Mouse (Mus musculus): ENCODE results near the gene Pygm. TPM values are rescaled to one million over a fixed set of nuclear protein-coding genes. Genes with fewer than 3 reads are reported as not detected.

The Pygm gene
- total RNA-seq, 2 experiments from 2014 or later = 0.41 to 6.9 TPM

GRCm38 (mm10) chr19:6424137-6424881 lies 40.1 kb downstream of the Pygm start:
- ATAC-seq (replicated peaks; ENCODE audit: poor library complexity, severe bottlenecking) = no peak

- ATAC-seq (replicated peaks; ENCODE audit: poor library complexity, severe bottlenecking) = no peak
Observed at GRCm38 (mm10) chr19:6425595-6425994, 41.4 kb downstream of the Pygm start.

- peak; percentile 74 for ATAC-seq (replicated peaks; ENCODE audit: poor library complexity, severe bottlenecking)
Observed at GRCm38 (mm10) chr19:6426703-6427500, 42.7 kb downstream of the Pygm start.

GRCm38 (mm10) chr19:6427653-6428434 lies 43.6 kb downstream of the Pygm start:
- ATAC-seq (replicated peaks; ENCODE audit: poor library complexity, severe bottlenecking) = no peak

- peak; percentile 66 for ATAC-seq (replicated peaks; ENCODE audit: poor library complexity, severe bottlenecking)
Observed at GRCm38 (mm10) chr19:6428501-6429200, 44.5 kb downstream of the Pygm start.

GRCm38 (mm10) chr19:6443016-6443415 lies 58.8 kb downstream of the Pygm start:
- ATAC-seq (replicated peaks; ENCODE audit: poor library complexity, severe bottlenecking) = no peak

GRCm38 (mm10) chr19:6445761-6446423 lies 61.7 kb downstream of the Pygm start:
- no peak for ATAC-seq (replicated peaks; ENCODE audit: poor library complexity, severe bottlenecking)

- no peak for ATAC-seq (replicated peaks; ENCODE audit: poor library complexity, severe bottlenecking)
Observed at GRCm38 (mm10) chr19:6446736-6447437, 62.7 kb downstream of the Pygm start.

Other genes starting within 250 kb of the Pygm start
- gene Batf2, start 243.4 kb upstream of the Pygm start, total RNA-seq (2014; fragmentation: Nextera tagmentation) = 5.1 TPM in 1 of 2 replicates, not detected in the other
- 0.77 and 2.3 TPM in 2 replicates for gene Batf2, start 243.4 kb upstream of the Pygm start, total RNA-seq (2017)
- gene Arl2, start 242.9 kb upstream of the Pygm start, total RNA-seq (2014; fragmentation: Nextera tagmentation) = 22.6 and 37.1 TPM in 2 replicates
- 27.1 and 30.7 TPM in 2 replicates for gene Arl2, start 242.9 kb upstream of the Pygm start, total RNA-seq (2017)
- not detected in 2 replicates for gene Majin, start 200.0 kb upstream of the Pygm start, total RNA-seq (2014; fragmentation: Nextera tagmentation)
- not detected in 2 replicates for gene Majin, start 200.0 kb upstream of the Pygm start, total RNA-seq (2017)
- gene Gpha2, start 158.0 kb upstream of the Pygm start, total RNA-seq (2014; fragmentation: Nextera tagmentation) = not detected in 2 replicates
- not detected in 2 replicates for gene Gpha2, start 158.0 kb upstream of the Pygm start, total RNA-seq (2017)
- 3.0 and 3.1 TPM in 2 replicates for gene Ppp2r5b, start 148.5 kb upstream of the Pygm start, total RNA-seq (2014; fragmentation: Nextera tagmentation)
- 1.9 and 3.7 TPM in 2 replicates for gene Ppp2r5b, start 148.5 kb upstream of the Pygm start, total RNA-seq (2017)
- 18.3 and 30.9 TPM in 2 replicates for gene Atg2a, start 142.7 kb upstream of the Pygm start, total RNA-seq (2014; fragmentation: Nextera tagmentation)
- 5.5 and 8.3 TPM in 2 replicates for gene Atg2a, start 142.7 kb upstream of the Pygm start, total RNA-seq (2017)
- 20.4 and 20.6 TPM in 2 replicates for gene Ehd1, start 107.7 kb upstream of the Pygm start, total RNA-seq (2014; fragmentation: Nextera tagmentation)
- gene Ehd1, start 107.7 kb upstream of the Pygm start, total RNA-seq (2017) = 16.2 and 21.6 TPM in 2 replicates
- gene Cdc42bpg, start 77.9 kb upstream of the Pygm start, total RNA-seq (2014; fragmentation: Nextera tagmentation) = 2.6 and 4.1 TPM in 2 replicates
- 3.6 and 4.4 TPM in 2 replicates for gene Cdc42bpg, start 77.9 kb upstream of the Pygm start, total RNA-seq (2017)
- gene Men1, start 49.4 kb upstream of the Pygm start, total RNA-seq (2014; fragmentation: Nextera tagmentation) = 37.7 and 54.2 TPM in 2 replicates
- gene Men1, start 49.4 kb upstream of the Pygm start, total RNA-seq (2017) = 30.5 and 33.4 TPM in 2 replicates
- 50.7 and 54.7 TPM in 2 replicates for gene Map4k2, start 43.3 kb upstream of the Pygm start, total RNA-seq (2014; fragmentation: Nextera tagmentation)
- gene Map4k2, start 43.3 kb upstream of the Pygm start, total RNA-seq (2017) = 26.1 and 30.6 TPM in 2 replicates
- gene Sf1, start 20.7 kb upstream of the Pygm start, total RNA-seq (2014; fragmentation: Nextera tagmentation) = 286 and 301 TPM in 2 replicates
- 187 and 209 TPM in 2 replicates for gene Sf1, start 20.7 kb upstream of the Pygm start, total RNA-seq (2017)
- gene Rasgrp2, start 14.9 kb downstream of the Pygm start, total RNA-seq (2014; fragmentation: Nextera tagmentation) = 279 and 345 TPM in 2 replicates
- gene Rasgrp2, start 14.9 kb downstream of the Pygm start, total RNA-seq (2017) = 308 and 310 TPM in 2 replicates
- not detected in 2 replicates for gene Nrxn2, start 34.3 kb downstream of the Pygm start, total RNA-seq (2014; fragmentation: Nextera tagmentation)
- gene Nrxn2, start 34.3 kb downstream of the Pygm start, total RNA-seq (2017) = not detected in 2 replicates
- gene Slc22a12, start 158.6 kb downstream of the Pygm start, total RNA-seq (2014; fragmentation: Nextera tagmentation) = not detected in 2 replicates
- not detected in 2 replicates for gene Slc22a12, start 158.6 kb downstream of the Pygm start, total RNA-seq (2017)